Mouse (Mus musculus) mature B cell (primary cell): Measurements from ENCODE around the gene Kctd13.

Source experiments
- in situ Hi-C: fragments of 300-500 bp; cut with MboI; formaldehyde crosslinking; loops from 2 replicates; pipeline ENCODE4 v1.14.3; 2019

Gene Kctd13

DNA sequence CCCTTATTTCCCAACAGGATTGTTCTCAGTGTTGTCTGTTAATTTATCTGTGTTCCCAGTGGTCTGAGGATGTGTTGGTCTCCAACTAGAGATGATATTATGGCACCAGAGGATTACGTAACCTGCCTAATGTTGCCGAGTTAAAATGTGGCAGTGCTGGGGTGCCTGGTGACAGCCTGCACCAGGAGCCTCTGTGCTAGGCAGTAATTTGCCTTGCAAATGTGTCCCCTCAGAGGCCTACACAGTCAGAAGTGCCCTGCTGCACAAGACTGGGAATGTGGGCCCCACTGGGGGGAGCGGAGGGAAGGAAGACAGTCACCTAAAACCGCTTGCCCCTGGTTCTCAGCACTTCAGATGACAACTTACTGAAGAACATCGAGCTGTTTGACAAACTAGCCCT is 13.1 kb downstream of the Kctd13 start:
- in situ Hi-C loops: no loop called here

GRCm38 (mm10) chr7:126946530-126946929 is 17.9 kb downstream of the Kctd13 start:
- in situ Hi-C loops: no loop called here

- in situ Hi-C loops: no loop called here
Measured at GRCm38 (mm10) chr7:126948626-126949025, 19.9 kb downstream of the Kctd13 start.

DNA sequence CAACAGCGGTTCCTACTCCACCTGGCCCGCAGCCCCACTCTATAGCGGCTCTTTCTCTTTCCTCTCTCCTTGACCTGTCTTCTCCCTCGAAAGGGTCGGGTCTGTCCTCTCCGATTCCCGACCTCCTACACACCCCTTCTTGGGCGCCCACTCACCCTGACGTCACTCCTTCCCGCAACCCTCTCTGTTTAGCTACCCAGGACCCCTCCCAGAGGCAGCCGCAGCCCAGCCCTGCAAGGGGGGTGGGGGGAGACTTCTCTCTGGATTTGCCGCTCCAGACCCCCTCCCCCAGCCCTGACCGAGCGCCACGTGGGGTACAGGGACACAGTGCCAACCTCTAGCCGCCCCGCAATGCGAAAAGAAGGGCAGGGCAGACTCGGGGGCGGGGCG is 20.7 kb downstream of the Kctd13 start, which contains the start of gene Asphd1:
TSS of gene Asphd1 (minus strand) at position 180 of the 390 bp plus-strand sequence.
- in situ Hi-C loops: no loop called here

DNA sequence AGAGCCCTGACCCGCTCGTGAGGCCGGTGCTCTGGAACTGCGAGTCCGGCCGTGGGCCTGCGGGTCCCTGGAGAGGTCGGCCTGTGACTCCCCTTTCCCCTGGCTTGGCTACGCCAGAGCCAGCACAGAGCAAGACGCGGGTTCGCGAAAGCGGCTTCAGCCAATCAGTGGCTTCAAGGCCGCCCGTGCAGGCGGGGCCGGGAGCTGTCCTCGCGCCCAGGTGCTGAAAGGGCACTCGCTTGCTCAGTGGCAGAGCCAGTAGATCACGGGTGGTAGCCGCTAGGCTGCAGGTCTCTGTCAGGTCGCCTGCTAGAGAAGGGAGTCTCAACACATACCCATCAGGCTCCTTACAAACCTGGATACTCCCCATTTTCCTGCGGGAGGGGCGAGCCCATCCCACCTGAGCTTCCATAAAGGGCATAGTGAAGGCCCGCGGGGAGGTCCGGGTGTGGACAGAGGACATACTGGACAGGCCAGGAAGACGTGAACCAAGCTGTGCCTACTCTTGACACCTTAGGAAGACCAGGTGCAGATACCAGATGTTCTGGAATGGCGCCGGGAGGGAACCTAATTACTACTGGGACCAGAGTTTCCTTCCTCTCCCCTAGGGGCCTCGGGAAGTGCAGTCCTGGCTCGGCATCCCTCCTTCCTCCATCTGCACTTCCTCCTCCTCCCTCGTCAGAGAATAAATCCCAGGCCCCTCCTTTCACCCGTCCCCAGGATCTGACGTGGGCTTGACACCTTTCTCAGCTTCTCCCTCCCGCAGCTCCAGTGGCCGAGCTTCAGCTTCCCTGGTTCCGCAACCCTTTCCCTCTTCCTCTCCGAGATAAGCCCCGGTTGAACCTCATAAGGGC is 21.3 kb downstream of the Kctd13 start, which contains the start of gene Sez6l2:
TSS of gene Sez6l2 (plus strand) at position 771 of the 854 bp plus-strand sequence.
- in situ Hi-C loops: no loop called here

- in situ Hi-C loops: no loop called here
Measured at GRCm38 (mm10) chr7:126950647-126951615, 22.3 kb downstream of the Kctd13 start.

DNA sequence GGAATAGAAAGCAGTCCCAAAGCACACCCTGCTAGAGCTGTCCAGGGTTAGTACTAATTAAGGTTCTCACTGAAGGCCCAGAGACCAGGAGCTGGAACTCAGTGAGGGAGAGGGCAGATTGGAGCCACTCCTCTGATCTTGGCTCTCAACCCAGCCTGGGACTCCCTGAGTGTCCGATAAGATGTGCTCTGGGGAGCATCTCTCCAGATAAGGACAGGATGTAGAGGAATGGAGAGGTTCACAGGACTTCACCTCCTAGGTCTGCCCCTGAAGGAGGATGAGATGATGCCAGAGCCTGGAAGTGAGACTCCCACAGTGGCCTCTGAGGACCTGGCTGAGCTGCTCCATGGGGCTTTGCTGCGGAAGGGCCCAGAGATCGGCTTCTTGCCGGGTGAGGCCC is 23.1 kb downstream of the Kctd13 start:
- in situ Hi-C loops: no loop called here

DNA sequence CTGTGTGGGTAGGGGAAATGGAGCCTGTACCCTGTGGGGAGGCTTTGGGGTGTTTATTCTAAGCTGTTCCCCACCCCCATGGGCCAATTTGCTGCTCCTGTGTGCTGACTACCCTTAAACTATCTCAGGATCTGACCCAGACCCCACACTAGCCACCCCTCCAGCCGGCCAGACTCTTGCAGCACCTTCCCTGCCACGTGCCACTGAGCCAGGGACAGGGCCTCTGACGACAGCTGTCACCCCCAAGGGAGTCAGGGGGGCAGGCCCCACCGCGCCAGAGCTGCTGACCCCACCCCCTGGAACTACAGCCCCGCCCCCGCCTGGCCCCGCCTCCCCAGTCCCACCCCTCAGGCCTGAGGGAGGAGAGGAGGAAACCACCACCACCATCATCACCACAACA is 24.0 kb downstream of the Kctd13 start:
- in situ Hi-C loops: no loop called here

GRCm38 (mm10) chr7:126955125-126955524 is 26.4 kb downstream of the Kctd13 start:
- in situ Hi-C loops: no loop called here

DNA sequence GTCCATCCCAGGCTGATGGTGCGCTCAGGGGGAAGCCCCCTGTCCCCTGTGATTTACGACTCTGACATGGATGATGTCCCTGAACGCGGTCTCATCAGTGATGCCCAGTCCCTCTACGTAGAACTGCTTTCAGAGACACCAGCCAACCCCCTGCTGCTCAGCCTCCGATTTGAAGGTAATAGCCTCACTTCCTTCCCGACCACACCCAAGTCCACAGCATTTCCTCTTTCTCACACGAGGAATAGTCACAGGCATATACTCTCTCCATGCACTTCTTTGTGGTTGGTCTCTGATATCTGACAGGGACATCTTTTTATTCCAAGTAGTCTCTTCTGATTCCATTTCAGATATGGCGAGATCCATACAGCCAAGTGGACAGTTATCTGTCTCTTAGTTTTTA is 31.1 kb downstream of the Kctd13 start:
- in situ Hi-C loops: no loop called here

DNA sequence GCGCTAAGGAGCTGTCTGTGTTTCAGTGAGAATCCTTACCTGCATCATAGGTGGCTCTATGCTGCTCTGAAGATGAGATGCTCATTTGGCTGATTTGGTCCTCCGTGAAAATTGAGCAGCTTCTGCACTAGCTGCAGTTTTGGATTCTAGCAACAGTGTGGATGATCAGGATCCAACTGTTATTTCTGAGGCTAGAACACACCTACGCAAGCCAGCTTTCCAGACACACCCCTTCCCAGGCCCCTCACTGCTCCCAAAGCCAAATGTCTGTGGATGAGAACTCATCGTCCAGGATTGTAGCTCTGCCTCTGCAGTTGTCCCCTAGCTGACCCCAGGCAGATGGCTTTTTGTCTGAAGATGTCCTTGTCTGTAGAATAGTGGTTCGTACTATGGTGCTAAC is 32.4 kb downstream of the Kctd13 start:
- in situ Hi-C loops: no loop called here

DNA sequence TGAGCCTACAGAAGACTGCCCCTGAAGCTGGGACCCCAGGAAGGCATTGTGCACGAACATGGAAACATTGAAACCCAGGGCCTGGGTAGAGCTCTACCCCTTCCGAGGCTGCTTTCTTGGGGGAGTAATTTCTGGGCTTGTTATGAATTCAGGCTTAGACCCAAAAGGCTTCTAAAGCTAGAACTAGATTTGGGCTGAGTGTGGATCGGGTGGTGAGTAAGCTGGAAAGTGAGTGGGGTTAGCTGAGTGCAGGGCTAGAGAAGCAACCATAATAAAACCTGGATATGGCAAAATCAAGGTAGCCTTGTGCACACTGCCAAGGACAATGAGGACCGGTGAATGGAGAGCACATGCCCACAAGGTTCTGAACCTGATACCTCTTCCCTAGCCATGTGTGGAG is 33.3 kb downstream of the Kctd13 start:
- in situ Hi-C loops: no loop called here

- in situ Hi-C loops: no loop called here
Measured at GRCm38 (mm10) chr7:126963548-126964286, 35.0 kb downstream of the Kctd13 start.

GRCm38 (mm10) chr7:126965568-126965967 is 36.9 kb downstream of the Kctd13 start:
- in situ Hi-C loops: no loop called here

- in situ Hi-C loops: no loop called here
Measured at GRCm38 (mm10) chr7:126967361-126967760, 38.7 kb downstream of the Kctd13 start.

DNA sequence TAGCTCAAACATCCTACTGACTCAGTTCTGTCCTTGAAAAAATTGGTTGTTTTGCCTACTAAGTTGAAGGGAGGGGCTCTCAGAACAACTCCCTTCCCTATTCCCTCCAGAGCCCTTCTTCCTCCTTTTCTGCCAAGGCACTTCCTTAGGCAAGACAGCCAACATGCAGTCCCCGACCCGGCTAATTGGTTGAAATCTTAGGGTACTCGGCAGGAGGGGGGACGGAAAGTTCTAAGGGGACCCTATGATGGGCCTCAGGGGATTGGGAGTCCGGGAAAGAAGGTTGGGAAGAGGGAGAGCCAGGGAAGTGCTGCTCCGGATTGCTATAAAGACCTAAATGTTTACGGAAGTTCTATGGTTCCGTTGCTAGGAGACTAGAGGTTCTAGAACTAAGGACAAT is 46.8 kb downstream of the Kctd13 start:
- in situ Hi-C loops: no loop called here

GRCm38 (mm10) chr7:126975893-126975949 is 47.0 kb downstream of the Kctd13 start, which contains the start of gene Cdipt:
TSS of gene Cdipt (plus strand) at chr7:126975914.
- in situ Hi-C loops: no loop called here

DNA sequence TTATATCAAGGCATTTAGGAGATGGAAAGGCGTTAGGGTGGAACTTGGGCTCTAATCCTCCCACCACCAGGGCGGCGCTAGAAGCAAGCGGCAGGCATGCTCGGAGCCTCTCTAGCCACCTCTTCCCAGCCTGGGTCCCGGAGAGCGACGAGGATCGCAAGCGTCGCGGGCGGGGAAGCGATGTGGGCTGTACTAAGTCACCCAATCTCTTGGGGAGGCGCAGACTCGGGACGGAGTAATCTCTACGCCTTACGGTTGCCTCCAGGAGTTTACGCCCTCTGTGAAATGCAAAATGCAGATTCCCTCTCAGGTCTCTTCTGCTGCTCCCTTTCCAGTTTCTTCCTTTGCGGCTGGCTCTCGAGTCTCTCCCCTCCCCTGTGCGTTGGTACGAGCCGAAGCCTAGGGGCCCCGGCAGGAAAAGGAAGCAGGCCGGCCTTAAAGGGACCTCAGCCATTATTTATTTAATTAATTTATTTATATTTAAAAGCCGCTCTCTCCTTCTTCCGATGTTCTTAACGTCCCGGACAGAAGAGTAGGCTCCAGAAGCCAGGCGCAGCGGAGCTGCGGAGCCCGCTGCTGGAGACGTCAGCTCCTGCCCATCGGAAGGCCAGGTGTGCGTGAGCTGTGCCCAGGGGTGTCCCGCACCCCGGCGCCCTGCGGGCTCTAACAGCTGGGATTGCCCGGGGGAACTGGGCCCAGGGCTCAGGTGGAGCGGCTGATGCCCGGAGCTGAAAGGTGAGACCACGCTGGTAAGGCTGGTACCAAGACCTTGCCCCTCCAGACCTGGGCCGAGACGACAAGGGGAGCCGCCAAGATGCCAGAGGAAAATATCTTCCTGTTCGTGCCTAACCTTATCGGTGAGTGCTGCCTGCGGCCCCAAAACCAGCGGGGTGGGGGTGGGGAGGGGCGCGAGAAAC is 47.5 kb downstream of the Kctd13 start, which contains the start of gene Cdiptos:
TSS of gene Cdiptos (minus strand) at position 149 of the 917 bp plus-strand sequence.
- in situ Hi-C loops: no loop called here

DNA sequence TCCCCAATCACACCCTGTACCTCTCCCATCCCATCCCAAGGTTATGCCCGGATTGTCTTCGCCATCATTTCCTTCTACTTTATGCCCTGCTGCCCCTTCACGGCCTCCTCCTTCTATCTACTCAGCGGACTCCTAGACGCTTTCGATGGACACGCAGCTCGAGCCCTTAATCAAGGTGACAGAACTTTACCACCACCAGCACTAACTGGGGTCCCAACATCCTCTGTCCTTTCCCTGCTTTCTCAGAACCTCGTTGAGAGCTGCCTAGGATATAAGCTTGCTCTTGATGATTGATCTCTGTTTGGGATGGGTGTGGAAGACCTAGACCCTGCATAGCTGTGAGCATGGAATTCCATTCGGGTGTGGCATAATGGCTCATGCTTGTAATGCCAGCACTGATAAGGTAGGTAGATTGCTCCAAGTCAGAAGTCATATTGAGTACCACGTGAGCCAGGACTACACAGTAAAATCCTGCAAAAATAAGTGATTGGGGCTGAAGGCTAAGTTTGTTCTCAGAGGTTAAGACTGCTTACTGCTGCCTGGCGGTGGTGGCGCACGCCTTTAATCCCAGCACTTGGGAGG is 48.3 kb downstream of the Kctd13 start:
- in situ Hi-C loops: no loop called here

DNA sequence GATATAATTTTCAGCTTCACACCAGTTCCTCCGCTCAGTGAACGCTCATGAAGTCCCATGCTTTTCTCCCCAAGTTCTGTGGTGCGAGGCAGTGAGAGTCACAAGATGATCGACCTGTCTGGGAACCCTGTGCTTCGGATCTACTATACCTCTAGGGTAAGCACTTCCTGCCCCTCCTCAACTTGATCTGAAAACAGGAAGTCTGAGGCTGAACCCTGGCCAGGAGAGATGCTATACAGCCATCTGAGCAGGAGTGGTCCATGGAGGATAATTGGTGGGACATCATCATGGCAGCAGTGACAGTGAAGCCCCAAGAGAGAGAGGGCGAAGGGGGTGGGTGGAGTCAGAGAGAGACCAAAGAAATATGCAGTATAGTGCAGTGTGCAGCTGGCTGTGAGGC is 50.2 kb downstream of the Kctd13 start:
- in situ Hi-C loops: no loop called here

- in situ Hi-C loops: no loop called here
Measured at GRCm38 (mm10) chr7:126981601-126982000, 52.9 kb downstream of the Kctd13 start.
